Mouse (Mus musculus) lung, postnatal 0 days (tissue): ENCODE measurements at regions not wholly inside any gene's neighbourhood (a gene's known extent, or its start where the extent isn't known, plus 50 kb on each side); places are given as distances from the start of the nearest gene placed in this dataset.

Source experiments
- CTCF ChIP-seq: IDR thresholded peaks from 2 replicates; pipeline ENCODE4 v1.5.1; 2016; ENCODE audit warnings: antibody characterized with exemption, mild to moderate bottlenecking
- EP300 ChIP-seq: IDR thresholded peaks from 2 replicates; pipeline ENCODE4 v1.6.1; 2016; ENCODE audit warnings: antibody characterized with exemption, mild to moderate bottlenecking, control low read depth

GRCm38 (mm10) chr13:18060265-18060664, 67.1 kb upstream of the Yae1d1 start:
- TF ChIP-seq EP300 (no peak), CTCF (no peak)
